Mouse (Mus musculus) bone marrow, adult 2 months (tissue): Measurements from ENCODE around the gene Ccdc57. TPM values are rescaled to one million over a fixed set of nuclear protein-coding genes. Genes with fewer than 3 reads are reported as not detected.
"Not testable (repeated sequence)": the region's sequence is repeated elsewhere in the genome, so short reads cannot be mapped to it uniquely, and the experiment has no call there.

Experiments used
- H3K27ac ChIP-seq: fragments of 200-500 bp; 2 replicates; pipeline ENCODE4 v1.5.1; 2012; ENCODE audit warnings: low read depth, mild to moderate bottlenecking, control low read depth, inconsistent platforms, low read length; ENCODE audit not compliant: control insufficient read depth, poor library complexity, insufficient read depth
- H3K4me1 ChIP-seq: fragments of 200-500 bp; 2 replicates; pipeline ENCODE4 v1.6.1; 2011; ENCODE audit warnings: low read length; ENCODE audit not compliant: control insufficient read depth, insufficient read depth
- H3K4me3 ChIP-seq: fragments of 200-500 bp; replicated peaks from 2 replicates; pipeline ENCODE3; 2011; ENCODE audit warnings: mild to moderate bottlenecking, low read depth, low read length, control low read depth; ENCODE audit not compliant: control insufficient read depth
- CTCF ChIP-seq: fragments of 200-500 bp; IDR thresholded peaks from 2 replicates; pipeline ENCODE4 v1.5.1; 2011; ENCODE audit warnings: low read length, control low read depth; ENCODE audit not compliant: control insufficient read depth, insufficient read depth
- POLR2A ChIP-seq: fragments of 200-500 bp; IDR thresholded peaks from 2 replicates; pipeline ENCODE4 v1.6.1; 2011; ENCODE audit warnings: low read depth, mild to moderate bottlenecking, control low read depth, low read length, borderline replicate concordance; ENCODE audit not compliant: control insufficient read depth
- WGBS: fragments of 180-500 bp; shearing (Covaris S2); methylation state at CpG from one replicate; pipeline ENCODE4 v1.1.7; 2018; 5-methylcytosine and 5-hydroxymethylcytosine counted together
- polyA plus RNA-seq: library from polyadenylated mRNA; stranded (reverse); fragments of >200 nt; gene quantifications from 2 replicates; pipeline ENCODE4 v1.2.4, GENCODE M21; 2011; ENCODE audit warnings: low replicate concordance; ENCODE audit not compliant: missing spikeins, insufficient read depth, insufficient read length

Ccdc57 gene
- polyA plus RNA-seq, 1 experiment, result 14.6 TPM

GRCm38 (mm10) chr11:120865816-120866215, 66.9 kb downstream of the Ccdc57 start:
- H3K4me3 ChIP-seq, result no peak overlapping the region
- no peaks in the 10 kb centered on the region for H3K4me1 ChIP-seq
- 100% methylated on average over 1 of the region's 1 CpGs for WGBS
- TF ChIP-seq CTCF (no peak), POLR2A (no peak)
- H3K27ac ChIP-seq, result no peak overlapping the region

- WGBS, result 88% methylated on average over 10 of the region's 10 CpGs
- no peak overlapping the region for H3K4me3 ChIP-seq
- no peaks in the 10 kb centered on the region for H3K4me1 ChIP-seq
- H3K27ac ChIP-seq, result no peak overlapping the region
- TF ChIP-seq CTCF, result no peak
- no peak for TF ChIP-seq POLR2A
Measured at GRCm38 (mm10) chr11:120862819-120863218, 69.9 kb downstream of the Ccdc57 start.

GRCm38 (mm10) chr11:120855938-120856337, 76.7 kb downstream of the Ccdc57 start:
- H3K4me3 ChIP-seq, H3K4me1 ChIP-seq, H3K27ac ChIP-seq: not testable (repeated sequence)
- 92% methylated on average over 3 of the region's 3 CpGs for whole genome bisulfite sequencing

DNA sequence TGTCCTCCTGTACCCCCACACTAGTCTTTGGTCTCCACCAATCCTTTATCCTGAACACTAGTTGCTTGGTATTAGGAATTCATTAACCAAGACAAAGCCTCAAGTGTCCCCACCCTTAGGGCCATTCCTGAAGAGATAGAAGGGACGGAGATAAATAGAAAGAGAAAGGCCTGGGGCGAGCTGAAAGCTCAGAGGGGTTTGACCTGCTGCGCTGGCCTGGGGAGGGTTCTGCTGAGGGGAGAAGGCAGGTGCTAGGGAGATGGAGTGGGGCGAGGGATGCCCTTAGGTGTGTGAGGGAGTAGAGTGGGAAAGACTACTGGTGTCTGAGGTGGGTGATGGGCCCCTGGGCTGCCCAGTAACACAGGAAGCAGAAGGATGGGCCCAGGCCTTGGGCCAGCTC, 78.9 kb downstream of the Ccdc57 start:
- TF ChIP-seq CTCF (no peak), POLR2A (no peak)
- H3K4me1 ChIP-seq, result peaks cover 3% of the 10 kb centered on the region; the same call in 1 of the 2 replicates
- WGBS, result 78% methylated on average over 4 of the region's 4 CpGs
- H3K27ac ChIP-seq, result no peak overlapping the region
- H3K4me3 ChIP-seq, result no peak overlapping the region

GRCm38 (mm10) chr11:120853158-120853557, 79.5 kb downstream of the Ccdc57 start:
- no peak overlapping the region for H3K27ac ChIP-seq
- H3K4me3 ChIP-seq, result no peak overlapping the region
- peaks cover 3% of the 10 kb centered on the region; the same call in 1 of the 2 replicates for H3K4me1 ChIP-seq
- 99% methylated on average over 4 of the region's 4 CpGs for WGBS
- TF ChIP-seq POLR2A (no peak), CTCF (no peak)

GRCm38 (mm10) chr11:120852083-120852935, 80.4 kb downstream of the Ccdc57 start:
- peaks cover 3% of the 10 kb centered on the region; the same call in 1 of the 2 replicates for H3K4me1 ChIP-seq
- no peak for TF ChIP-seq POLR2A
- no peak for TF ChIP-seq CTCF
- no peak overlapping the region for H3K4me3 ChIP-seq
- H3K27ac ChIP-seq, result no peak overlapping the region
- WGBS, result 84% methylated on average over 11 of the region's 11 CpGs

GRCm38 (mm10) chr11:120851582-120851981, 81.1 kb downstream of the Ccdc57 start:
- TF ChIP-seq CTCF, result no peak
- TF ChIP-seq POLR2A, result no peak
- 83% methylated on average over 2 of the region's 2 CpGs for WGBS
- H3K4me1 ChIP-seq, result peaks cover 3% of the 10 kb centered on the region; the same call in 1 of the 2 replicates
- H3K4me3 ChIP-seq, result no peak overlapping the region
- no peak overlapping the region for H3K27ac ChIP-seq

- WGBS, result 89% methylated on average over 1 of the region's 1 CpGs
- peaks cover 3% of the 10 kb centered on the region; the same call in 1 of the 2 replicates for H3K4me1 ChIP-seq
- TF ChIP-seq POLR2A, result no peak
- no peak for TF ChIP-seq CTCF
- H3K4me3 ChIP-seq, result no peak overlapping the region
- no peak overlapping the region for H3K27ac ChIP-seq
Measured at GRCm38 (mm10) chr11:120851132-120851531, 81.5 kb downstream of the Ccdc57 start.
